25 mouse cellular contexts compared by ENCODE assay signal in the genomic region with DNA sequence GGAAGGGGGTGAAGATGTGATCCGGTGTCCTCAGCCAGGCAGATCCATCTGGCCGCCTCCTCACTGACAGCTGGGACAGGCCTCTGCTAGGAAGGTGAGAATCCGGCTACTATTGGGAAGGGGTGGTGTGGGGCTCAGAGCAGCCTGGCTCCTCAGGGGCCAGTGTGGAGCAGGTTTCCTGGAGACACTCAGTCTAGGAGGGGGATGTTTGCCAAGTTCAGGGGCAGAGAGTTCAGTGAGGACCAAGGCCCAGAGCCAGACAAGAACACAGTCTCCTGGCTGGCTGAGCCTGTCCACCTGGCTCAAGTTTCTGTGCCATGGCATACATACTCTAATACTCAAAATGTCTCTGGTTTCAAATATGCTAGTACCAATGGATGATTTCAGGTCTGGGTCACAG. TPM values are rescaled to one million over a fixed set of nuclear protein-coding genes. Genes with fewer than 3 reads are reported as not detected.
DNase-seq lines count a peak whose midpoint lies in the region; ATAC-seq and TF ChIP-seq lines count a peak whose summit lies in the region.
"Had no signal": no experiment of that assay in that cellular context is flagged by ENCODE, and none has a peak within 500 bp of the region (broad histone marks: within the 10 kb centered on the region; RNA-seq: fewer than 3 reads in every experiment).

No protein-coding gene starts in this region.

- ATAC-seq in megakaryocyte progenitor cell, adult 5-6 weeks (replicated peaks; ENCODE audit: poor library complexity) = no peak
- ATAC-seq: forebrain, embryonic 14.5 days; intestine, embryonic 16.5 days; midbrain, embryonic 13.5 days had no signal

- H3K4me3 ChIP-seq in gastrocnemius, adult 2 months = no peak overlapping the region
- H3K4me3 ChIP-seq: embryonic facial prominence, embryonic 12.5 days; hindbrain, embryonic 12.5 days; lung, embryonic 15.5 days; midbrain, embryonic 13.5 days; stomach, embryonic 15.5 days had no signal

- intact Hi-C loops in gastrocnemius, adult 2 months (cut with DNase I) = no loop called here

- no peak overlapping the region for H3K27ac ChIP-seq in gastrocnemius, adult 2 months
- H3K27ac ChIP-seq: embryonic facial prominence, embryonic 12.5 days; hindbrain, embryonic 12.5 days; hindbrain, postnatal 0 days; lung, embryonic 15.5 days; midbrain, embryonic 13.5 days; stomach, embryonic 15.5 days had no signal

- TF ChIP-seq CTCF in gastrocnemius, adult 2 months (IDR thresholded peaks at IDR 0.05) = no peak

- peak; percentile 63 for DNase-seq in gastrocnemius, adult 2 months
- no peak for DNase-seq in gastrocnemius, adult 8-10 months (ENCODE audit: low spot score in 2 of 2)
- DNase-seq in cerebellum, adult 18-20 months = peak; percentile 66 to 78
- peak; percentile 78 for DNase-seq in cerebellum, adult 9-10 months
- DNase-seq in cerebellum, postnatal 36 days = peak; percentile 54 to 59
- DNase-seq in layer of hippocampus, postnatal 14 days (ENCODE audit: low spot score in 2 of 2) = no peak
- DNase-seq: adrenal gland, postnatal 36 days; embryo, embryonic 11 days; gastrocnemius, postnatal 14 days; heart, adult 18-20 months; heart, postnatal 36 days; kidney, adult 9 months; kidney, postnatal 14 days; layer of hippocampus, adult 9-11 months; retina, postnatal 1 day; right cerebral cortex, postnatal 14 days had no signal

RNA-seq across cellular contexts. Expression of gene Arap1, which starts 10.5 kb away (rescaled TPM):
- total RNA-seq in gastrocnemius, adult 2 months (2021) = 10 to 100 TPM; 19.9 to 30.6 TPM
- 10 to 100 TPM; 16.1 to 18.5 (median 17.1) TPM for total RNA-seq in gastrocnemius, adult 8-10 months (2022)
- 34.3 and 41.2 TPM in 2 replicates for total RNA-seq in megakaryocyte progenitor cell, adult 5-6 weeks (2015)
- total RNA-seq in megakaryocyte progenitor cell, adult 5-6 weeks (2017) = 63.1 and 89.4 TPM in 2 replicates
- total RNA-seq in layer of hippocampus, postnatal 14 days (2021) = 10 to 100 TPM; 18.1 to 22.4 TPM

RNA-seq across cellular contexts. Expression of gene Stard10, which starts 20.5 kb away (rescaled TPM):
- total RNA-seq in gastrocnemius, adult 2 months (2021) = 10 to 100 TPM; 32.5 to 49.8 TPM
- total RNA-seq in gastrocnemius, adult 8-10 months (2022) = 10 to 100 TPM; 34.9 to 48.5 (median 43.7) TPM
- 50.4 and 59.3 TPM in 2 replicates for total RNA-seq in megakaryocyte progenitor cell, adult 5-6 weeks (2015)
- total RNA-seq in megakaryocyte progenitor cell, adult 5-6 weeks (2017) = 23.1 and 31.2 TPM in 2 replicates
- 10 to 100 TPM; 14.2 to 18.3 TPM for total RNA-seq in layer of hippocampus, postnatal 14 days (2021)

RNA-seq across cellular contexts. Expression of gene Atg16l2, which starts 35.4 kb away (rescaled TPM):
- total RNA-seq in gastrocnemius, adult 2 months (2021) = 10 to 100 TPM in 1 of 2 experiments, 1 to 10 TPM in 1; 8.0 to 12.0 TPM
- 1 to 10 TPM; 3.2 to 5.3 (median 4.3) TPM for total RNA-seq in gastrocnemius, adult 8-10 months (2022)
- 9.8 and 14.7 TPM in 2 replicates for total RNA-seq in megakaryocyte progenitor cell, adult 5-6 weeks (2015)
- total RNA-seq in megakaryocyte progenitor cell, adult 5-6 weeks (2017) = 6.7 and 7.1 TPM in 2 replicates
- 10 to 100 TPM; 37.0 to 40.1 TPM for total RNA-seq in layer of hippocampus, postnatal 14 days (2021)

Comparison
In these comparisons a context has a peak if more than half of its experiments do, and no peak if none do; other contexts are left out.
1. DNase-seq: peak in gastrocnemius, adult 2 months (single experiment), cerebellum, adult 18-20 months (2 of 2), cerebellum, adult 9-10 months (single experiment) and cerebellum, postnatal 36 days (2 of 2); none in gastrocnemius, adult 8-10 months (0 of 2) and layer of hippocampus, postnatal 14 days (0 of 2).